Mouse (Mus musculus) erythroblast, embryonic 14.5 days (primary cell): ENCODE results near the gene Rps12-ps3.

Experiments used
- GATA1 ChIP-seq: IDR thresholded peaks from 2 replicates; pipeline ENCODE4 v1.6.1; 2012; ENCODE audit warnings: low read length, inconsistent platforms, mixed read lengths
- TAL1 ChIP-seq: IDR thresholded peaks from 3 replicates; pipeline ENCODE4 v1.6.1; 2012; ENCODE audit warnings: low read length, inconsistent platforms, mixed read lengths

DNA sequence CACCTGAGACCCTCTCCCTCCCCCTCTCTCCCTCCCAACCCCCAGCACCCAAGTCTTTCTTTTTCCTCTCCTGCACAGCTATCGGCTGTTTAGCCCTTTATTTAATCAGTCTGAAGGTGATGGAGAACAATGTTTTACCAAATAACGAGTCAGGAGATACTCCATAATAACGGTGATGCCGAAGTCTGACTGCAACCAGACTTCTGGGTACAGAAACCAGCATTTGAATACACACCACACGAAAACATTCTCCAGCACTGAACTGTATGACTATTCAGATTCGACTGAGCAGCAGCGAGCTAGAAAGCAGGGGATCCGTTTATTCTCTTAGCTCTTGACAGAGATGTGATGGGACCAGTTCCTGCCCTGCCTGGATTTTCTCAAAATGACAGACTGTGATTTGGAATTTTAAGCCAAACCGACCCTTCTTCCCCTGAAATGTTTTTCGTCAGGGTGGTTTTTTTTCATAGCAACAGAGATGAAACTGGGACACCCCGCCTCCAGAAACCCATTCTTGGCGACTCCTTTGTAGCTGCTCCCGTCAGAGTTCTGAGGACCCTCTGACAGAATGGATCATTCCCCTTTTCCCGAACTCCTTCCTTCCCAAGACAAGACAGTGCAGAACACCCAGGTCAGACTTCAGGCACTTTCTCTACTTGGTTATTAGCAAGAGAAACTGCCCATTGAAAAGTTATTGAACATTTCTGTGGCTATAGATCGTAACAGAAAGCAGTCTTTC is 29.2 kb downstream of the Rps12-ps3 start:
- TF ChIP-seq TAL1 = no peak
- TF ChIP-seq GATA1 = no peak
